ENCODE assay signal across 13 mouse cellular contexts in the genomic region with DNA sequence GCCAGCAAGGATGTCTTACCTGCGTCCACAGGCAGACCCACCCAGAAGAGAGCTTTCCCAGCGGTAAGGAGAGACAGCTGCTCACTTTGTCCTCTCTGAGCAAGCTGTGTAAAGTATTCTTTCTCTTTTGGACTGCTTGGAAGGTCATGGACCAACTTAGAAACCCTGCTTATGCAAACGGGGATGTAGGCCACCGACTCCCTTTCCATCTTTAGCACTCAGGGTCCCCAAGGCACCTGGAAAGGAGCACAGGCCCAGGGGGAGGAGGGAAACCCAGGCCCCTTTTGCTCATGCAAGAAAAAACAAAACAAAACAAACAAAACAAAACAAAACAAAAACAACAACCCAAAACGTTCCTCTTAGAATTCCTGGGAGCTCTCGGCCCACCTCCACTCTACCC. TPM values are rescaled to one million over a fixed set of nuclear protein-coding genes. Genes with fewer than 3 reads are reported as not detected.
DNase-seq lines count a peak whose midpoint lies in the region; ATAC-seq and TF ChIP-seq lines count a peak whose summit lies in the region.
"Had no signal": no experiment of that assay in that cellular context is flagged by ENCODE, and none has a peak within 500 bp of the region (broad histone marks: within the 10 kb centered on the region; RNA-seq: fewer than 3 reads in every experiment).

TSS of gene Hes3 (minus strand) at position 101 of the 400 bp plus-strand sequence.

- H3K36me3 ChIP-seq in heart, embryonic 12.5 days, result no peaks in the 10 kb centered on the region
- H3K36me3 ChIP-seq in embryonic facial prominence, embryonic 11.5 days (replicated peaks; ENCODE audit: control insufficient read depth, insufficient read depth, low read depth, low read length), result no peaks in the 10 kb centered on the region
- no peaks in the 10 kb centered on the region for H3K36me3 ChIP-seq in hindbrain, embryonic 16.5 days (ENCODE audit: control insufficient read depth, insufficient read depth, low read length)
- no peaks in the 10 kb centered on the region for H3K36me3 ChIP-seq in midbrain, postnatal 0 days (ENCODE audit: insufficient read depth, low read length)

- DNase-seq in heart, postnatal 36 days, result no peak
- DNase-seq in embryonic facial prominence, embryonic 11.5 days (ENCODE audit: low spot score), result no peak
- no peak for DNase-seq in midbrain, postnatal 0 days (ENCODE audit: low spot score)
- DNase-seq in urinary bladder, postnatal 4 days (ENCODE audit: low spot score in 2 of 2), result no peak
- no peak for DNase-seq in urinary bladder, postnatal 25 days (ENCODE audit: low spot score)
- DNase-seq: cerebellum, adult 9-11 months; retina, postnatal 1 day had no signal

- H3K9ac ChIP-seq in heart, embryonic 12.5 days, result no peak within 1 kb of the TSS
- peak within 1 kb of the TSS; percentile 49 for H3K9ac ChIP-seq in embryonic facial prominence, embryonic 11.5 days (replicated peaks; ENCODE audit: low read length)
- H3K9ac ChIP-seq in hindbrain, embryonic 16.5 days (ENCODE audit: low read depth, low read length), result peak within 1 kb of the TSS; percentile 59
- H3K9ac ChIP-seq in midbrain, postnatal 0 days (replicated peaks; ENCODE audit: low read length, poor library complexity, severe bottlenecking), result 0 out of 2 replicates have a peak within 1 kb of the TSS, but pooled peaks have one; percentile 29

- peak within 1 kb of the TSS; percentile 7; the same call in 1 of the 2 replicates for H3K4me3 ChIP-seq in heart, embryonic 12.5 days
- peak within 1 kb of the TSS; percentile 20 for H3K4me3 ChIP-seq in embryonic facial prominence, embryonic 11.5 days (ENCODE audit: low read depth, low read length)
- peak within 1 kb of the TSS; percentile 31 for H3K4me3 ChIP-seq in hindbrain, embryonic 16.5 days (ENCODE audit: low read length)
- H3K4me3 ChIP-seq in midbrain, postnatal 0 days (ENCODE audit: low read depth, low read length), result peak within 1 kb of the TSS; percentile 29

- peak within 1 kb of the TSS; percentile 51 for H3K4me2 ChIP-seq in heart, embryonic 12.5 days
- H3K4me2 ChIP-seq in embryonic facial prominence, embryonic 11.5 days (ENCODE audit: low read depth, low read length), result peak within 1 kb of the TSS; percentile 40
- H3K4me2 ChIP-seq in hindbrain, embryonic 16.5 days (ENCODE audit: low read length), result peak within 1 kb of the TSS; percentile 61
- H3K4me2 ChIP-seq in midbrain, postnatal 0 days (ENCODE audit: low read depth, low read length, poor library complexity, severe bottlenecking), result peak within 1 kb of the TSS; percentile 53

- intact Hi-C loops in heart, postnatal 36 days (cut with DNase I), result no loop called here

- peaks cover 66% of the 10 kb centered on the region for H3K27me3 ChIP-seq in heart, embryonic 12.5 days (replicated peaks)
- H3K27me3 ChIP-seq in embryonic facial prominence, embryonic 11.5 days (ENCODE audit: control insufficient read depth, insufficient read depth, low read length), result peaks cover 61% of the 10 kb centered on the region
- peaks cover 59% of the 10 kb centered on the region for H3K27me3 ChIP-seq in hindbrain, embryonic 16.5 days (replicated peaks; ENCODE audit: control insufficient read depth, insufficient read depth, low read length)
- peaks cover 42% of the 10 kb centered on the region for H3K27me3 ChIP-seq in midbrain, postnatal 0 days (ENCODE audit: insufficient read depth, low read length)

- H3K4me1 ChIP-seq in heart, embryonic 12.5 days (replicated peaks), result peaks cover 16% of the 10 kb centered on the region
- H3K4me1 ChIP-seq in embryonic facial prominence, embryonic 11.5 days (ENCODE audit: control insufficient read depth, insufficient read depth, low read length), result no peaks in the 10 kb centered on the region
- H3K4me1 ChIP-seq in hindbrain, embryonic 16.5 days (ENCODE audit: control insufficient read depth, insufficient read depth, low read depth, low read length), result peaks cover 23% of the 10 kb centered on the region
- H3K4me1 ChIP-seq in midbrain, postnatal 0 days (ENCODE audit: insufficient read depth, low read length), result peaks cover 5% of the 10 kb centered on the region; the same call in 1 of the 2 replicates

- no peak for TF ChIP-seq CTCF in midbrain, postnatal 0 days (IDR thresholded peaks at IDR 0.05)

- H3K9me3 ChIP-seq in heart, embryonic 12.5 days (replicated peaks), result no peaks in the 10 kb centered on the region
- no peaks in the 10 kb centered on the region for H3K9me3 ChIP-seq in embryonic facial prominence, embryonic 11.5 days (replicated peaks; ENCODE audit: control insufficient read depth, low read length)
- H3K9me3 ChIP-seq in hindbrain, embryonic 16.5 days (ENCODE audit: control insufficient read depth, low read length), result no peaks in the 10 kb centered on the region
- H3K9me3 ChIP-seq in midbrain, postnatal 0 days (ENCODE audit: low read length), result no peaks in the 10 kb centered on the region

- no peak for ATAC-seq in heart, embryonic 12.5 days (ENCODE audit: insufficient number of reproducible peaks, low FRiP score)
- no peak for ATAC-seq in embryonic facial prominence, embryonic 11.5 days (replicated peaks; ENCODE audit: insufficient number of reproducible peaks, low FRiP score, low TSS enrichment, low read depth)
- no peak for ATAC-seq in hindbrain, embryonic 16.5 days
- ATAC-seq in midbrain, postnatal 0 days (ENCODE audit: low FRiP score), result no peak
- ATAC-seq in activated CD4-positive, CD25-positive, alpha-beta regulatory T cell, adult 4 months, result no peak

- WGBS in heart, embryonic 12.5 days, result 26% methylated on average over 6 of the region's 6 CpGs
- 21% methylated on average over 6 of the region's 6 CpGs for WGBS in embryonic facial prominence, embryonic 11.5 days
- 12% methylated on average over 6 of the region's 6 CpGs for whole genome bisulfite sequencing in hindbrain, embryonic 16.5 days
- 22% methylated on average over 6 of the region's 6 CpGs for WGBS in midbrain, postnatal 0 days

- no peak within 1 kb of the TSS for H3K27ac ChIP-seq in heart, embryonic 12.5 days (ENCODE audit: poor library complexity, severe bottlenecking)
- H3K27ac ChIP-seq in embryonic facial prominence, embryonic 11.5 days (replicated peaks; ENCODE audit: low read depth, low read length), result no peak within 1 kb of the TSS
- no peak within 1 kb of the TSS for H3K27ac ChIP-seq in hindbrain, embryonic 16.5 days (ENCODE audit: low read depth, low read length)
- H3K27ac ChIP-seq in midbrain, postnatal 0 days (ENCODE audit: low read depth, low read length), result no peak within 1 kb of the TSS

RNA-seq across cellular contexts. Expression of gene Hes3, which starts in this region (rescaled TPM):
- polyA plus RNA-seq in heart, embryonic 12.5 days (2016; fragmentation: Nextera tagmentation; extraction: Ambion mirVana), result not detected in 2 replicates
- not detected for total RNA-seq in heart, postnatal 36 days (2021)
- polyA plus RNA-seq in embryonic facial prominence, embryonic 11.5 days (2014; fragmentation: Nextera tagmentation; extraction: Ambion mirVana), result 0.32 and 0.65 TPM in 2 replicates
- polyA plus RNA-seq in hindbrain, embryonic 16.5 days (2015; fragmentation: Nextera tagmentation; extraction: Ambion mirVana), result 0.11 and 0.50 TPM in 2 replicates
- not detected in 2 replicates for total RNA-seq in midbrain, postnatal 0 days (2014; rRNA removed)
- 0.19 and 0.36 TPM in 2 replicates for polyA plus RNA-seq in midbrain, postnatal 0 days (2015; fragmentation: Nextera tagmentation; extraction: Ambion mirVana)
- polyA plus RNA-seq in activated CD4-positive, CD25-positive, alpha-beta regulatory T cell, adult 4 months (2017; shearing (Covaris generic)), result not detected
- total RNA-seq: gastrocnemius, adult 8-10 months had no signal
- polyA plus RNA-seq: large intestine, adult 2 months; lung, embryonic 16.5 days had no signal
